Mouse (Mus musculus) myocyte (in vitro differentiated cells): ENCODE measurements around the gene Ssh1.

Experiments
- E2F4 ChIP-seq: IDR thresholded peaks from one replicate; pipeline ENCODE4 v1.6.1; 2011; ENCODE audit warnings: mild to moderate bottlenecking, control low read depth, moderate library complexity; ENCODE audit not compliant: insufficient read depth
- MAX ChIP-seq: IDR thresholded peaks from one replicate; pipeline ENCODE4 v1.6.1; 2011; ENCODE audit warnings: low read depth, mild to moderate bottlenecking, control low read depth
- MYOG ChIP-seq, 3 experiments: IDR thresholded peaks; one replicate each; pipeline ENCODE4 v1.6.1; 2011; ENCODE audit warnings: control low read depth in 2 of 3, low read depth in 2 of 3, mild to moderate bottlenecking in 2 of 3; ENCODE audit not compliant: insufficient read length in 2 of 3, control insufficient read depth in 1 of 3, insufficient read depth in 1 of 3
- POLR2A ChIP-seq: IDR thresholded peaks from one replicate; pipeline ENCODE4 v1.6.1; 2011; ENCODE audit warnings: low read depth, mild to moderate bottlenecking, control low read depth, moderate library complexity; ENCODE audit not compliant: insufficient read length
- POLR2AphosphoS2 ChIP-seq: IDR thresholded peaks from one replicate; pipeline ENCODE4 v1.6.1; 2011; ENCODE audit warnings: low read depth, control low read depth; ENCODE audit not compliant: insufficient read length
- REST ChIP-seq: IDR thresholded peaks from one replicate; pipeline ENCODE4 v1.6.1; 2011; ENCODE audit warnings: mild to moderate bottlenecking, control low read depth, moderate library complexity; ENCODE audit not compliant: insufficient read depth, insufficient read length
- TCF12 ChIP-seq: IDR thresholded peaks from one replicate; pipeline ENCODE4 v1.6.1; 2011; ENCODE audit warnings: mild to moderate bottlenecking, control low read depth; ENCODE audit not compliant: poor library complexity, insufficient read depth, severe bottlenecking
- USF1 ChIP-seq: IDR thresholded peaks from one replicate; pipeline ENCODE4 v1.6.1; 2011; ENCODE audit warnings: low read depth, mild to moderate bottlenecking, control low read depth, moderate library complexity

GRCm38 (mm10) chr5:113921310-113922166, 72.2 kb downstream of the Ssh1 start:
- no peak for TF ChIP-seq POLR2AphosphoS2
- no peak for TF ChIP-seq REST
- no peak for TF ChIP-seq MAX
- TF ChIP-seq POLR2A, result no peak
- no peak for TF ChIP-seq E2F4
- no peak for TF ChIP-seq USF1
- TF ChIP-seq MYOG (IDR thresholded peaks at IDR 0.05; ENCODE audit: control insufficient read depth in 1 of 3, insufficient read depth in 1 of 3, insufficient read length in 2 of 3, low read depth in 2 of 3), result no peak
- TF ChIP-seq TCF12, result no peak
